Mouse (Mus musculus): ENCODE measurements around the gene Atp8b5. TPM values are rescaled to one million over a fixed set of nuclear protein-coding genes. Genes with fewer than 3 reads are reported as not detected.

Atp8b5 gene
- polyA plus RNA-seq, 1 experiment from 2014 or later, result 0.27 TPM

GRCm38 (mm10) chr4:43334771-43335170, 67.8 kb downstream of the Atp8b5 start:
- Histone ChIP-seq H3K4me3 (replicated peaks) (no peak overlapping the region), H3K9me3 (replicated peaks) (no peaks in the 10 kb centered on the region), H3K27ac (no peak overlapping the region), H3K27me3 (no peaks in the 10 kb centered on the region), H3K4me2 (no peak overlapping the region), H3K9ac (no peak overlapping the region), H3K36me3 (no peaks in the 10 kb centered on the region), H3K4me1 (no peaks in the 10 kb centered on the region)
- ATAC-seq (replicated peaks; ENCODE audit: low FRiP score), result no peak
- 68% methylated on average over 2 of the region's 2 CpGs for WGBS

DNA sequence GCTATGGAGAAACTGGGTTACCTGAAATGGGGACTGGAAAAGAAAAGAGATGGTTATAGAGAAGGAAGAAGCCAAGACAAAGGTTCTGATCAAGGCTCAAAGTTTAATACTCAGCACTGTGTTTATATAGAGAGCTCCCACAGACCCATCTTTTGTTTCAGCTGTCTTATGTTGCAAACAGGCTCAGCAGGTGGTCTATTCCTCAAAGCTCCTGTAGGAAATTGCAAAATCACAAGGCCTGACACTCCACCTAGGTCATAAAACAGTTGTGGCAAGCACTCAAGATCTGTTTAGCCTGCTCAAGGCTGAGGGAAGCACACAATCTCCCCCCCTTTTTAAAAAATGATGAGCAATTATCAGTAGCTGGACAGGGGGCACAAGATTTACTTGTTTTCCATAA, 69.2 kb downstream of the Atp8b5 start:
- ATAC-seq (replicated peaks; ENCODE audit: low FRiP score), result no peak
- Histone ChIP-seq H3K4me3 (replicated peaks) (no peak overlapping the region), H3K27ac (no peak overlapping the region), H3K36me3 (no peaks in the 10 kb centered on the region), H3K27me3 (no peaks in the 10 kb centered on the region), H3K4me1 (no peaks in the 10 kb centered on the region), H3K4me2 (no peak overlapping the region), H3K9me3 (replicated peaks) (no peaks in the 10 kb centered on the region), H3K9ac (no peak overlapping the region)

- Histone ChIP-seq H3K9me3 (replicated peaks) (no peaks in the 10 kb centered on the region), H3K27me3 (no peaks in the 10 kb centered on the region), H3K27ac (no peak overlapping the region), H3K4me2 (no peak overlapping the region), H3K4me1 (no peaks in the 10 kb centered on the region), H3K9ac (no peak overlapping the region), H3K4me3 (replicated peaks) (no peak overlapping the region), H3K36me3 (no peaks in the 10 kb centered on the region)
- WGBS, result 44% methylated on average over 4 of the region's 4 CpGs
- no peak for ATAC-seq (replicated peaks; ENCODE audit: low FRiP score)
Measured at GRCm38 (mm10) chr4:43340096-43340804, 73.3 kb downstream of the Atp8b5 start.

DNA sequence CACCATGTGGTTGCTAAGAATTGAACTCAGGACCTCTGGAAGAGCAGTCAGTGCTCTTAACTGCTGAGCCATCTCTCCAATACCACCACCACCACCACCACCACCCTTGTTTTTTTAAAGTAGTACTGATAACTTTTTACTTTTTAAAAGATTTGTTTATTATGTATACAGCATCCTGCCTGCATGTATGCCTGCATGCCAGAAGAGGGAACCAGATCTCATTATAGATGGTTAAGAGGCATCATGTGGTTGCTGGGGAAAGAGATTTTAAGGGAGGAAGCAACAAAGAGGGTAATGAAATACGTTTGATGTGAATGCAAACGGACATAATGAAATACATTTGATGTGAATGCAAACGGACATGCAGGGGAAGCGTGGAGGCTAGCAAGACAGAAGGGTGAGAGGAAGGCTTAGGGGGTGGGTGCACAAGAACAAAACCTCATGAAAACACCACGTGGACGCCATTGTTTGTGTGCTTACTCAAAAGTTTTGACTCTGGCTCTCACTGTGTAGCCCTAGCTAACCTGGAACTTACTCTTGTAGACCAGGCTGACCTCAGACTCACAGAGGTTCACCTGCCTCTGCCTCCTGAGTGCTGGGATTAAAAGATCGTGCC, 74.4 kb downstream of the Atp8b5 start:
- no peak for ATAC-seq (replicated peaks; ENCODE audit: low FRiP score)
- no peak overlapping the region for H3K4me3 ChIP-seq (replicated peaks)
- H3K9me3 ChIP-seq (replicated peaks), result no peaks in the 10 kb centered on the region
- no peak overlapping the region for H3K4me2 ChIP-seq
- no peak overlapping the region for H3K9ac ChIP-seq
- no peaks in the 10 kb centered on the region for H3K36me3 ChIP-seq
- 81% methylated on average over 7 of the region's 7 CpGs for WGBS
- H3K27ac ChIP-seq, result no peak overlapping the region
- no peaks in the 10 kb centered on the region for H3K27me3 ChIP-seq
- H3K4me1 ChIP-seq, result no peaks in the 10 kb centered on the region

- no peaks in the 10 kb centered on the region for H3K4me1 ChIP-seq
- no peak overlapping the region for H3K27ac ChIP-seq
- H3K36me3 ChIP-seq, result no peaks in the 10 kb centered on the region
- H3K9ac ChIP-seq, result no peak overlapping the region
- no peaks in the 10 kb centered on the region for H3K9me3 ChIP-seq (replicated peaks)
- H3K4me2 ChIP-seq, result no peak overlapping the region
- no peak overlapping the region for H3K4me3 ChIP-seq (replicated peaks)
- no peaks in the 10 kb centered on the region for H3K27me3 ChIP-seq
- WGBS, result 92% methylated on average over 10 of the region's 10 CpGs
- ATAC-seq (replicated peaks; ENCODE audit: low FRiP score), result no peak
Measured at GRCm38 (mm10) chr4:43342443-43342842, 75.5 kb downstream of the Atp8b5 start.

GRCm38 (mm10) chr4:43344932-43345331, 78.0 kb downstream of the Atp8b5 start:
- no peak overlapping the region for H3K4me3 ChIP-seq (replicated peaks)
- no peak overlapping the region for H3K4me2 ChIP-seq
- H3K4me1 ChIP-seq, result no peaks in the 10 kb centered on the region
- ATAC-seq (replicated peaks; ENCODE audit: low FRiP score), result no peak
- no peak overlapping the region for H3K9ac ChIP-seq
- H3K27me3 ChIP-seq, result no peaks in the 10 kb centered on the region
- no peak overlapping the region for H3K27ac ChIP-seq
- WGBS, result 86% methylated on average over 2 of the region's 2 CpGs
- H3K9me3 ChIP-seq (replicated peaks), result no peaks in the 10 kb centered on the region
- H3K36me3 ChIP-seq, result no peaks in the 10 kb centered on the region

DNA sequence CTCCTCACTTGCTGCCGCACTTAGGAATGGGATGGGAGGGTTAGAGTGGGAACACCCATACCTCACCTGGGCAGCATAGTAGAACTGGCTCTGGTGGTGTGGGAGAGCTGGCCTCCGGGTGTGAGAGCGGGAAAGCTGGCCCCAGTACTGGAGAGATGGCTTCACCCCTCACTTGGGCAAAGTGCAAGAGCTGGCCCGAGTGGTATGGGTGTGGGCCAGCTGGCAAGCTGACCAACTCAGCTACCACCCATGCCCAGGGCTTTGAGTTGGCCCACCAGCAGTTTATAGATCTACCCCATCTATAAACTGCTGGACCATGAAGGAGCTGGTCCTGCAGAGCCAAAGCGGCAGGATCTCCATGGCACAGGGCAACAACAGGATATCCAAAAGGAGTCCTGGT, 82.2 kb downstream of the Atp8b5 start:
- H3K36me3 ChIP-seq, result no peaks in the 10 kb centered on the region
- H3K27me3 ChIP-seq, result no peaks in the 10 kb centered on the region
- 91% methylated on average over 5 of the region's 5 CpGs for WGBS
- no peak overlapping the region for H3K9ac ChIP-seq
- no peak overlapping the region for H3K27ac ChIP-seq
- ATAC-seq (replicated peaks; ENCODE audit: low FRiP score), result no peak
- H3K4me2 ChIP-seq, result no peak overlapping the region
- no peak overlapping the region for H3K4me3 ChIP-seq (replicated peaks)
- no peaks in the 10 kb centered on the region for H3K9me3 ChIP-seq (replicated peaks)
- H3K4me1 ChIP-seq, result no peaks in the 10 kb centered on the region

- Histone ChIP-seq H3K4me1 (no peaks in the 10 kb centered on the region), H3K9ac (no peak overlapping the region), H3K27me3 (no peaks in the 10 kb centered on the region), H3K36me3 (no peaks in the 10 kb centered on the region), H3K9me3 (replicated peaks) (no peaks in the 10 kb centered on the region), H3K4me2 (no peak overlapping the region), H3K4me3 (replicated peaks) (no peak overlapping the region), H3K27ac (no peak overlapping the region)
- WGBS, result 78% methylated on average over 6 of the region's 6 CpGs
- no peak for ATAC-seq (replicated peaks; ENCODE audit: low FRiP score)
Measured at GRCm38 (mm10) chr4:43350038-43350560, 83.1 kb downstream of the Atp8b5 start.

DNA sequence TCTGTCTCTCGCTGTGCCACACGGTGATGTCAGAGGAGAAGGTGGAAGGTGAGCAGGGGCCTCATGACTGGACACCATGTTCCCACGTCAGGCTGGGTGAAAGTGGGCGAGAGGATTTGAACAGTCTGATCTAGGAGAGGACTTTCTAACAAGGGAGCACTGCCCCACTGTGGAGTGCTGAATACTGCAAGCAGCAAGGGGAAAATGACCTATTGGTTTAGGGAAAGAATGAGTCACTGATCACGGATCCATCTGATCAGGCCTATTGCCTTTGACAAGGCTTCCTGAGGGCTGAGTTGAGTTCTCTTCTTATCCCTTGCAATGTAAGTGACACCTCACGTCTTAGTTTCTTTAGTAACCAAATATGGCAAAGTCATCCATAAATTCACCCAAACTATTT, 86.7 kb downstream of the Atp8b5 start:
- H3K27ac ChIP-seq, result no peak overlapping the region
- no peak overlapping the region for H3K9ac ChIP-seq
- H3K9me3 ChIP-seq (replicated peaks), result no peaks in the 10 kb centered on the region
- no peaks in the 10 kb centered on the region for H3K36me3 ChIP-seq
- no peaks in the 10 kb centered on the region for H3K4me1 ChIP-seq
- no peaks in the 10 kb centered on the region for H3K27me3 ChIP-seq
- no peak overlapping the region for H3K4me2 ChIP-seq
- no peak for ATAC-seq (replicated peaks; ENCODE audit: low FRiP score)
- WGBS, result 81% methylated on average over 6 of the region's 6 CpGs
- H3K4me3 ChIP-seq (replicated peaks), result no peak overlapping the region

GRCm38 (mm10) chr4:43364914-43365560, 98.1 kb downstream of the Atp8b5 start:
- H3K4me1 ChIP-seq, result no peaks in the 10 kb centered on the region
- no peak for ATAC-seq (replicated peaks; ENCODE audit: low FRiP score)
- H3K27me3 ChIP-seq, result no peaks in the 10 kb centered on the region
- H3K4me3 ChIP-seq (replicated peaks), result no peak overlapping the region
- whole genome bisulfite sequencing, result 81% methylated on average over 11 of the region's 11 CpGs
- H3K9ac ChIP-seq, result no peak overlapping the region
- no peaks in the 10 kb centered on the region for H3K9me3 ChIP-seq (replicated peaks)
- no peaks in the 10 kb centered on the region for H3K36me3 ChIP-seq
- H3K27ac ChIP-seq, result no peak overlapping the region
- H3K4me2 ChIP-seq, result no peak overlapping the region

DNA sequence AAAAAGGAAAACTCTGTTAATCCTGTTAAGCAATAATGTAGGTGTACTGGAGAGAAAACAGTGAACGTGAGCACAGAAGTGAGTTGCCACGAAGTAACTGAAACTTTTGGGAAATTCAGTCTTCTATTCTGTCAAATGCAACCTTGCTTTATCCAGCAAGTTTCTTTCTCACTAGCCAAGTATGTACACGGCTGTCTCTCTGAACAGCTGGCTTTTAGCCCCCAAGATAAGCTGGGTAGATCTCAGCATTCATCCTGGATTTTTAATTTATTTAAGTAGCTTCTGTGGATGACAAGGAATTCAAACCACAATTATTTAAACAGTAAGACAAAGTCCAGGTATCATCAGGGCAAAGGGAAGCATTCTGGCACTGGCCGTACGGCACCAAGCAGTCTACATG, 100.3 kb downstream of the Atp8b5 start:
- Histone ChIP-seq H3K27me3 (no peaks in the 10 kb centered on the region), H3K9me3 (replicated peaks) (no peaks in the 10 kb centered on the region), H3K4me1 (no peaks in the 10 kb centered on the region), H3K36me3 (no peaks in the 10 kb centered on the region), H3K9ac (no peak overlapping the region), H3K4me2 (no peak overlapping the region), H3K4me3 (replicated peaks) (no peak overlapping the region), H3K27ac (no peak overlapping the region)
- no peak for ATAC-seq (replicated peaks; ENCODE audit: low FRiP score)
- WGBS, result 86% methylated on average over 5 of the region's 5 CpGs

GRCm38 (mm10) chr4:43367787-43368186, 100.8 kb downstream of the Atp8b5 start:
- 91% methylated on average over 9 of the region's 9 CpGs for WGBS
- H3K4me2 ChIP-seq, result no peak overlapping the region
- no peak overlapping the region for H3K9ac ChIP-seq
- no peaks in the 10 kb centered on the region for H3K36me3 ChIP-seq
- no peaks in the 10 kb centered on the region for H3K27me3 ChIP-seq
- no peak overlapping the region for H3K4me3 ChIP-seq (replicated peaks)
- H3K27ac ChIP-seq, result no peak overlapping the region
- H3K9me3 ChIP-seq (replicated peaks), result no peaks in the 10 kb centered on the region
- no peak for ATAC-seq (replicated peaks; ENCODE audit: low FRiP score)
- H3K4me1 ChIP-seq, result no peaks in the 10 kb centered on the region
